Mouse (Mus musculus) urinary bladder, postnatal 4 days (tissue): Measurements from ENCODE around the gene CN725425.
A peak's percentile ranks its signal among the peaks of the same experiment; 100 is the strongest.

Source experiments
- DNase-seq, 2 experiments: peaks; one replicate each; pipeline ENCODE4 v3.0.0; 2021 to 2022; ENCODE audit warnings: low spot score in 2 of 2

Gene CN725425

DNA sequence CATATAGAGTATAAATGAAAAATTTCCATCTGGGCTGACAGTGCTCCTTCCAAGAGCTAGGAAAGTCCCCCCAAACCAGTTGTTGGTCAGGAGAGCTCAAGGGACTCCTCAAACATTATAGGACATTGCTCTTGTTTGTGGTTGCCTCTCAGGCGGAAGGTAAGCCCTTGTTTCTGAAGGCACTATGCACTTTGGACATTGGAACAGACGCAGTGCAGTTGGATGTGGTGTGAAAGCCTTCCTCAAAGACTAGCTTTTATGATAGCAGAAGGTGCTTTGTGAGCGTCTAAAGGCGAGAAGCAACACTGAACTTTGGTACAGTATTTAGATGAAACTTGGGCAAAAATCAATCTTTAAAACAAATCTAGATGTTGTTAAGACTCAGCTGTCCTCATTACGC is 7.2 kb downstream of the CN725425 start:
- DNase-seq, result no peak

- no peak for DNase-seq
These were observed 38.0 kb downstream of the CN725425 start for GRCm38 (mm10) chr15:91237294-91237693.

DNA sequence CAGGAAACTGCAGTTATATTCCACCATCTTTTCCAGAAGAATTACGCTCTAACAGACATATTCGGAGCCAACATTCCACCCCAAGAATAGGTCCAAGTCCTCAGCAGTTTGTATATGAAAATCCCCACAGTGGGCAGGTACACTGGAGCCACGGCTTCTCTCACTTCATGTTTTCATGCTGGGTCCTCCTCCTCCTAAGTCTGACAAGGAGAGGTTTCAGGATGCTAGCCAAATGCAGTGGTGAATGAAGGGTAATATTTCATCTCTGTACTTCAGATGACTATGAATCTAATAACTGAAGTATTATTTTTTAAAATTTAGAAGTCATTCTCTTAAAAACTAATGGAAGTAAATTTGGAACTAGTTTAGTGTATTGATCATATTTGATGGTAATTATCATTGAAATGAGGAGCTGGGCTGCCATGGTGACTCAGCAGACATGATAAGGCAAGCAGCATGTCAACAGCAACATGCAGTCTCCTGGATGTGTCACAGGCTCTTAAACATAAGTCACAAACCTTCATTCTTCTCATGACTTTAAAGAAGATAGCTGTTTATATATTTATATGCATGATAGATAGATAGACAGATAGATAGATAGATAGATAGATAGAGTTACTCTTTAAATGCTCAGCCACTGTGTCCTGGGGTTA is 41.5 kb downstream of the CN725425 start:
- DNase-seq, result no peak

- no peak for DNase-seq
These were observed 51.5 kb downstream of the CN725425 start for GRCm38 (mm10) chr15:91250815-91251214.

DNA sequence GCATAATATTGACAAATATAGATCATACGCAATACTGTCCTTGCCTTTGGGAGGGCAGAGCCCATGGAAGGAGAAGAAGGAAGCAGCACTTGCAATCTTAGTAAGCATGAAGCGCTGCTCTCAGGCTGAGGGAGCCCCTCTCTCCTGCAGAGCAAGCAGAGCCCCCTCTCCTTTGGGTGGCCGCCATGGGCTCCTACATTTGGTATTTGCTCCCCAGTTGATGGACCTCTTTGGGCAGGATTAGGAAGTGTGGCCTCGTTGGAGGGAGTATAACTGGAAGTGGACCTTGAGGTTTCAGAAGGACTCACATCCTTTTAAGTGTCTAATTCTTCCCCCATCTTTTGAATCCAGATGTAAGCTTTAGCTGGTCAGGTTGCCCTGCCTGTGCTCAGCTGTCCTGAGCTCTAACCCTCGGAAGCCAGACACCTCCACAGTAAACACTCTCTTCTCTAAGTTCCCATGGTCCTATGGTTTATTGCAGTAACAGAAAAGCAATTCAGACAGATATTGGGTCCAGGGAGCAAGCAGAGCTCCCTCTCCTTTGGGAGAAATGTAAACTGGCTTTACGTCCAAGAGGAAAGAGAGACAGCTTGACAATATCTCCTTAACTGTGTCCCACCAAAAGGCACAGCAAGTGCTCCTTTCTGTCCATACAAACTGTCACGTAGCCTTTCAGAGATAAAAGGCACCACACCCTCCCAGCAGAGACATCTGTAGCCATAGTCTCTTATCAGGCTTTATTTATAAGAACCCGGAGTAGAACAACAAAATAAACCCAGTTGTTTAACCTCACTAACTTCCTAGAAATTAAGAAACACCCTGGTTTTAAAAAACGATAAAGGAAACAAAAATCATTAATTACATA is 52.5 kb downstream of the CN725425 start:
- DNase-seq, result no peak

- DNase-seq, result no peak
These were observed 53.7 kb downstream of the CN725425 start for GRCm38 (mm10) chr15:91252956-91253355.

DNA sequence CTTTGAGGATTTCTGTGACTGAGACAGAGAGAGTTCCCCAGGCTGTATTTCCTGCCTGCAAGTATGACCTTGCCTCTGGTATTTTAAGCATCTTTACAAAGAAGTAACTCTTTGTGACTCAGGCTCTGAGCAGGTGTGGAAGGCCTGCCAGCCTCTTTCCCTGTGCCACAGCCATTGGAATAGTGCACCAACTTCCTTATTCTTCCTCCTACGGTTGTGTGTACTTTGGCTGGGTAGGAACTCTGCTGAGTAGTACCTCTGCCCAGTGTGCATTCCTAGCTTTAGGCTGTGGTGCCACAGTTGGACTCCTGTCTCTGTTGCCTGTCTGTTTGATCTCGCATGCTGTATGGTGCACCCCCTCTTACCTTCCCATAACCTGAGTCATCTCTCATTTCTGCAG is 56.0 kb downstream of the CN725425 start:
- no peak for DNase-seq

DNA sequence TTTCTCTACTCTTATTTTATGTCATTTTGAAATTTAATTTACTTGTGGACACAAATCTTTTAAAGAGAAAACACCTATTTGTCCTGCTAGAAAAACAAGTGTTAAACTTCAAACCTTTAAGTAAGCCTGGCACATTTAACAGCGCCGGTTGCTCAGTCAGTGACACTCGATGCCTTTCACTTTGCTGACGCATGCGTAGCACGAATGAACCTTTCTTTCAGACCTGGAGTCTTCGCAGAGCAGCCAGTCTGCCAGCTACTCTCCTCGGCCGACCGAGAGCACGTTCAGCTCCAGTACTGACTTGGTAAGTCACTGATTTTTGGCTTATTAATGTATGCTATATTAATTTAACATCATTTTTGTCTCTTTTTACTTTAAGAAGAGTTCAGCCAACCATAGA is 57.8 kb downstream of the CN725425 start:
- DNase-seq, result no peak

DNA sequence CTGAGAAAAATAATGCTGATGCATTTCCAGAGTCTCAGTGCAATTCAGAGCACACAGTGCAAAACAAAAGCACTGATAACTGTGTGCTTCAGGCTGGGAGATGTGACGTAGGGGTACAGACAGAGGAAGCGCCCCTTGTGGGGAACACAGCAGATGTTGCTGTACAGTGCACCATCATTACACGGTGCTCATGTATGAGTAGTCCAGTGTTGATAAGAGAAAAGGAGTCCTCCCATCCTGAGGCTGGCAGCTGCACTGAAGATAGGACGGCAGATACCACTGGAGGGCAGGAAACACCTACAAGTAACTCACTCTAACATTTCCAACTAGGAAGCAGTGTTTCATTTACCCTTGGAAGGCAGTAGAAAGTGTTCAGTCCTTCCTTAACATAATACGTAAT is 61.3 kb downstream of the CN725425 start:
- no peak for DNase-seq

GRCm38 (mm10) chr15:91263926-91264325 is 64.6 kb downstream of the CN725425 start:
- no peak for DNase-seq

- no peak for DNase-seq
These were observed 69.2 kb downstream of the CN725425 start for GRCm38 (mm10) chr15:91268532-91268931.

GRCm38 (mm10) chr15:91275961-91276360 is 76.7 kb downstream of the CN725425 start:
- no peak for DNase-seq

- no peak for DNase-seq
These were observed 80.3 kb downstream of the CN725425 start for GRCm38 (mm10) chr15:91279571-91279970.

DNA sequence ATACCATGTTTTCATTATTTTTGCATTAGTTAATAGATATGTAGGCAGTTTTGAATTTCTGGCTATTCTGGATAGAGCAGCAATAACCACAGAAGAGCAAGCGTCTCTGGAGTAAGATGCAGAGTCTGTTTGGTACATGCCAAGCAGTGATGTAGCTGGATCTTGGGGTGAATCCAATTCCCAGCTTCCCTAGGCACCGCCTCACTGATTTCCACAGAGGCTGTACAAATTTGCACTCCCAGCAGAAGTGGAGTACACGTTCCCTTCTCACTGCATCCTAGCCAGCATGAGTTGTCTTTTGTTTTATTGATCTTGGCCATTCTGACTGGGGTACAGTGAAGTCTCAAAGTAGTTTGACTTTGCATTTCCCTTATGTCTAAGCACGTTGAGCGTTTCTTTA is 82.2 kb downstream of the CN725425 start:
- no peak for DNase-seq

GRCm38 (mm10) chr15:91282822-91283221 is 83.5 kb downstream of the CN725425 start:
- no peak for DNase-seq

DNA sequence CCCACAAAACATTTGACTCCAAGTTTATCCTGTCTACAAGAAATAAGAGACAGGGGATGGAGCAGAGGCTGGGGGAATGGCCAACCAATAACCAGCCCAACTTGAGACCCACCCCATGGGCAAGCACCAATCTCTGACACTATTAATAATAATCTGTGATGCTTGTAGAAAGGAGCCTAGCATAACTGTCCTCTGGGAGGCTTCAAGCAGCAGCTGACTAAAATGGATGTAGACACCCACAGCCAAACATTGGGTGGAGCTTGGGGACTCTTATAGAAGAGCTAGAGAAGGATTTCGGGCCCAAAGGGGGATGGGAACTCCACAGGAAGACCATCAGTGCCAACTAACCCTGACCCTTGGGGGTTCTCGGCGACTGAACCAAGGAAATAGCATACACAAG is 84.1 kb downstream of the CN725425 start:
- DNase-seq, result no peak

DNA sequence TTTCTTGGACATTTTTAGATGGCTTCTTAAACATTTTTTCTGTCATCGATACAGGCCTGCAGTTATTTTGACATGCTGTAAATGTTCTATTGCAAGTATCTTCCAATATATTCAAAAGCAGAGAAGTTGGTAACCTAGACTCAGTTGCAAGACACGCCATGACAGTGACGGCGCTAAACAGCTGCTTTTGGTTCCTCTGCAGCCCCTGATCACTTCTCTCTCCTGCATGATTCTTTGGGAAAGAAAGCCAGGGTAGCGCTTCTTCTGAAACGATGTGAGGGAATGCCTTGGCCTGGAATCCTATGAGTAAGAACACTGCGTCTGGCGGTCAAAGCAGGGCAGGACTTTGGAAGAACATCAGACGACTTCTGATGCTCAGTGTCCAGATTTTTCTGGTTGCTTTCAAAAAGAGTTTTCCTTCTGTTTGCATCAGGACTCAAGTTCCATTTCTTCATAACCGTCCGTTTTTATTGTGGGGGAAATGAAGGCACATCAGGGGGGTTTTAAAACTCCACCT is 100.1 kb downstream of the CN725425 start:
- DNase-seq, result no peak

- DNase-seq, result peak; percentile 71 to 91
These were observed 102.1 kb downstream of the CN725425 start for GRCm38 (mm10) chr15:91301366-91301765.

GRCm38 (mm10) chr15:91304296-91304852 is 105.1 kb downstream of the CN725425 start:
- DNase-seq, result no peak
